Mouse (Mus musculus) layer of hippocampus, adult 9-10 months (tissue): ENCODE data around the gene Vmn1r119.
"Not testable (repeated sequence)": the region's sequence is repeated elsewhere in the genome, so short reads cannot be mapped to it uniquely, and the experiment has no call there.

Source experiments
- DNase-seq: peaks from one replicate; pipeline ENCODE4 v3.0.0; 2022; ENCODE audit warnings: low spot score

Gene Vmn1r119

DNA sequence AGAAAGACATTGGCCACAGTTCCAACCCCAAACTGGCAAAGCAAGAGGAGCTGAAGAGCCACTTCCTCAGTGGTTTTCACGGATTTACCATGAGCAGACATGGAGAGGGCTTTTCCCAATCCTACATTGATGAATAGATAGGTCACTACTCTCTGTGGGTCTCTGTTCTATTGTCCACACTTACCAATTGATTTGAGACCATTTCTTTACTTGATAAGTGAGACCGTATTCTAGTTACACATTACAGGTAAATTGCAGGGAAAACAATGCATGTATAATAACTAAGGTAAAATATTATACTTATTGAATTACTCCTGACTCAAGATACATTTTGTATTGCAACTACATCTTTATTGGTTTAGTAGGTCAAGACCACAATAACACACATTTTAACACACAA, at the start of gene Vmn1r119:
TSS of gene Vmn1r119 (minus strand) at position 101 of the 400 bp plus-strand sequence.
- DNase-seq: not testable (repeated sequence)

GRCm38 (mm10) chr7:21053684-21054083, 41.4 kb upstream of the Vmn1r119 start, which contains the start of gene Vmn1r120:
Vmn1r120 (minus strand) TSS chr7:21053784.
- DNase-seq: not testable (repeated sequence)
